Mouse (Mus musculus) forebrain, embryonic 10.5 days (tissue): Measurements from ENCODE around the gene Gm27027. TPM values are rescaled to one million over a fixed set of nuclear protein-coding genes. Genes with fewer than 3 reads are reported as not detected.

ENCODE experiments used
- polyA plus RNA-seq: library from polyadenylated mRNA; unstranded; fragments of >200 nt; fragmentation: Nextera tagmentation; extraction: Ambion mirVana; gene quantifications from 2 replicates; pipeline ENCODE4 v1.2.1, GENCODE M21; 2016

Gene Gm27027
- polyA plus RNA-seq, 1 experiment from 2014 or later = not detected

Other genes with a start within 250 kb of the Gm27027 start
- gene Ext2, start 173.8 kb downstream of the Gm27027 start, polyA plus RNA-seq = 64.6 and 69.8 TPM in 2 replicates
- 8.8 and 9.2 TPM in 2 replicates for gene Accs, start 146.4 kb downstream of the Gm27027 start, polyA plus RNA-seq
- gene Accsl, start 127.2 kb downstream of the Gm27027 start, polyA plus RNA-seq = 0.60 TPM in 1 of 2 replicates, not detected in the other
- gene Gm13889, start 39.2 kb downstream of the Gm27027 start, polyA plus RNA-seq = 1.5 and 1.6 TPM in 2 replicates
- gene Alkbh3, start 14.5 kb upstream of the Gm27027 start, polyA plus RNA-seq = 48.8 and 49.5 TPM in 2 replicates
- 142 and 145 TPM in 2 replicates for gene Hsd17b12, start 161.6 kb upstream of the Gm27027 start, polyA plus RNA-seq